Mouse (Mus musculus): ENCODE data around the gene Swsap1.

Swsap1 gene

GRCm38 (mm10) chr9:21935466-21936131, 20.0 kb upstream of the Swsap1 start:
- DNase-seq (ENCODE audit: low read depth, low spot score) = no peak

GRCm38 (mm10) chr9:21936692-21937570, 18.6 kb upstream of the Swsap1 start, which contains the start of gene Plppr2:
Gene Plppr2 (plus strand): TSS chr9:21937033.
- DNase-seq (ENCODE audit: low read depth, low spot score) = peak; percentile 99

- peak; percentile 68 for DNase-seq (ENCODE audit: low read depth, low spot score)
Measured at GRCm38 (mm10) chr9:21937711-21938175, 17.8 kb upstream of the Swsap1 start.

GRCm38 (mm10) chr9:21938234-21938855, 17.2 kb upstream of the Swsap1 start:
- no peak for DNase-seq (ENCODE audit: low read depth, low spot score)

- no peak for DNase-seq (ENCODE audit: low read depth, low spot score)
Measured at GRCm38 (mm10) chr9:21943046-21943445, 12.5 kb upstream of the Swsap1 start.

- DNase-seq (ENCODE audit: low read depth, low spot score) = no peak
Measured at GRCm38 (mm10) chr9:21943638-21944037, 11.9 kb upstream of the Swsap1 start.

- DNase-seq (ENCODE audit: low read depth, low spot score) = no peak
Measured at GRCm38 (mm10) chr9:21944267-21944666, 11.3 kb upstream of the Swsap1 start.

- no peak for DNase-seq (ENCODE audit: low read depth, low spot score)
Measured at GRCm38 (mm10) chr9:21947540-21948130, 7.9 kb upstream of the Swsap1 start.

- DNase-seq (ENCODE audit: low read depth, low spot score) = no peak
Measured at GRCm38 (mm10) chr9:21948146-21948545, 7.4 kb upstream of the Swsap1 start.

GRCm38 (mm10) chr9:21948790-21949189, 6.8 kb upstream of the Swsap1 start:
- peak; percentile 67 for DNase-seq (ENCODE audit: low read depth, low spot score)

GRCm38 (mm10) chr9:21950322-21950721, 5.2 kb upstream of the Swsap1 start:
- DNase-seq (ENCODE audit: low read depth, low spot score) = no peak

GRCm38 (mm10) chr9:21951977-21952376, 3.6 kb upstream of the Swsap1 start:
- no peak for DNase-seq (ENCODE audit: low read depth, low spot score)

- peak; percentile 93 for DNase-seq (ENCODE audit: low read depth, low spot score)
Measured at GRCm38 (mm10) chr9:21953600-21953999, 2.0 kb upstream of the Swsap1 start.

- DNase-seq (ENCODE audit: low read depth, low spot score) = no peak
Measured at GRCm38 (mm10) chr9:21954635-21955034, 920 bp upstream of the Swsap1 start.

- no peak for DNase-seq (ENCODE audit: low read depth, low spot score)
Measured at GRCm38 (mm10) chr9:21955225-21955569, 358 bp upstream of the Swsap1 start.

- no peak for DNase-seq (ENCODE audit: low read depth, low spot score)
Measured at GRCm38 (mm10) chr9:21958372-21958771, 2.8 kb downstream of the Swsap1 start.

- DNase-seq (ENCODE audit: low read depth, low spot score) = no peak
Measured at GRCm38 (mm10) chr9:21959244-21959643, 3.7 kb downstream of the Swsap1 start.

GRCm38 (mm10) chr9:21960135-21960534, 4.6 kb downstream of the Swsap1 start:
- no peak for DNase-seq (ENCODE audit: low read depth, low spot score)

- DNase-seq (ENCODE audit: low read depth, low spot score) = no peak
Measured at GRCm38 (mm10) chr9:21960558-21961208, 5.1 kb downstream of the Swsap1 start.

GRCm38 (mm10) chr9:21961366-21961980, 5.9 kb downstream of the Swsap1 start:
- peak; percentile 41 for DNase-seq (ENCODE audit: low read depth, low spot score)

- no peak for DNase-seq (ENCODE audit: low read depth, low spot score)
Measured at GRCm38 (mm10) chr9:21962010-21962409, 6.5 kb downstream of the Swsap1 start.
